Mouse (Mus musculus) kidney, postnatal 0 days (tissue): ENCODE measurements around the gene Rap1a. TPM values are rescaled to one million over a fixed set of nuclear protein-coding genes. Genes with fewer than 3 reads are reported as not detected.
"Not testable (repeated sequence)": the region's sequence is repeated elsewhere in the genome, so short reads cannot be mapped to it uniquely, and the experiment has no call there.

Experiments used
- ATAC-seq: fragments of 200-750 bp; cut with Nextera tagmentation; replicated peaks from 2 replicates; pipeline ENCODE4 v1.8.0; 2017; ENCODE audit warnings: low read depth, moderate number of reproducible peaks, moderate TSS enrichment, moderate library complexity; ENCODE audit not compliant: low FRiP score
- DNase-seq: peaks from one replicate; pipeline ENCODE4 v3.0.0-alpha.2; 2016; ENCODE audit warnings: low spot score
- H3K27ac ChIP-seq: fragments of 300-500 bp; sonication (generic); 2 replicates; pipeline ENCODE4 v1.5.1; 2014; ENCODE audit warnings: mild to moderate bottlenecking
- H3K27me3 ChIP-seq: fragments of 300-500 bp; sonication (generic); 2 replicates; pipeline ENCODE4 v1.6.1; 2014; ENCODE audit warnings: low read length, mixed read lengths; ENCODE audit not compliant: insufficient read depth
- H3K36me3 ChIP-seq: fragments of 300-500 bp; sonication (generic); 2 replicates; pipeline ENCODE4 v1.6.1; 2014; ENCODE audit warnings: low read length, mixed read lengths; ENCODE audit not compliant: insufficient read depth
- H3K4me1 ChIP-seq: fragments of 300-500 bp; sonication (generic); replicated peaks from 2 replicates; pipeline ENCODE4 v1.6.1; 2014; ENCODE audit warnings: antibody characterized with exemption, low read length, mixed read lengths; ENCODE audit not compliant: insufficient read depth
- H3K4me2 ChIP-seq: fragments of 300-500 bp; sonication (generic); 2 replicates; pipeline ENCODE4 v1.6.1; 2014; ENCODE audit warnings: mild to moderate bottlenecking, low read length, moderate library complexity, mixed read lengths
- H3K4me3 ChIP-seq: fragments of 300-500 bp; sonication (generic); replicated peaks from 2 replicates; pipeline ENCODE4 v1.5.1; 2014; ENCODE audit warnings: low read depth, low read length
- H3K9ac ChIP-seq: fragments of 300-500 bp; sonication (generic); 2 replicates; pipeline ENCODE4 v1.6.1; 2014; ENCODE audit warnings: low read depth, low read length
- H3K9me3 ChIP-seq: fragments of 300-500 bp; sonication (generic); replicated peaks from 2 replicates; pipeline ENCODE4 v1.6.1; 2016; ENCODE audit warnings: low read length, inconsistent platforms, mixed read lengths
- CTCF ChIP-seq: IDR thresholded peaks from 2 replicates; pipeline ENCODE4 v1.5.1; 2016; ENCODE audit warnings: antibody characterized with exemption, low read depth, mild to moderate bottlenecking, moderate library complexity
- WGBS: fragments of 180-500 bp; shearing (Covaris S2); extraction: QIAGEN DNeasy Blood & Tissue Kit; methylation state at CpG from one replicate; pipeline ENCODE4 v1.1.7; 2014; 5-methylcytosine and 5-hydroxymethylcytosine counted together
- polyA plus RNA-seq: library from polyadenylated mRNA; unstranded; fragments of >200 nt; fragmentation: Nextera tagmentation; extraction: Ambion mirVana; gene quantifications from 2 replicates; pipeline ENCODE4 v1.2.1, GENCODE M21; 2015

Rap1a gene
- polyA plus RNA-seq, 1 experiment from 2014 or later: 111 TPM

DNA sequence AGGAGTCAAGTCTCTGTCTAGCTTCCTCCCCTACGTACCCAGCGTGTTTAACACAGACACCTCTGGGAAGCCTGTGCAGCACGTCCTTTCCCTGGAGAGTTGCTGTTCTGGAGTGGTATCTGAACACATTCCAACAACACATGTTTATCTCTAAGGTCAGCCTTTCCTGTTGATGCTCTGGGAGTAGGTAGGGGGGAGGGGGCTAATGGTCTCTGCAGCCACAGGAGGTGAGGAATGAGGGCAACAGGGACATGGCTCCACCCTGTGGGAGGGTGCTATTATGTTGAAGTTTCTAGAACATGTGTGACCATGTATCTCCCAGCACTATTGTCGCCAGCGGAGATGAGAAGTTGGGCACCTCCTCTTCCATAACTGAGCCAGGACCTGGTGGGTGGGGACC lies 99.7 kb downstream of the Rap1a start:
- no peak for ATAC-seq
- Histone ChIP-seq H3K4me2 (no peak overlapping the region), H3K27ac (no peak overlapping the region), H3K4me1 (no peaks in the 10 kb centered on the region), H3K36me3 (no peaks in the 10 kb centered on the region), H3K9ac (no peak overlapping the region), H3K9me3 (no peaks in the 10 kb centered on the region), H3K4me3 (no peak overlapping the region), H3K27me3 (no peaks in the 10 kb centered on the region)
- DNase-seq: no peak
- 51% methylated on average over 5 of the region's 5 CpGs for WGBS
- no peak for TF ChIP-seq CTCF

DNA sequence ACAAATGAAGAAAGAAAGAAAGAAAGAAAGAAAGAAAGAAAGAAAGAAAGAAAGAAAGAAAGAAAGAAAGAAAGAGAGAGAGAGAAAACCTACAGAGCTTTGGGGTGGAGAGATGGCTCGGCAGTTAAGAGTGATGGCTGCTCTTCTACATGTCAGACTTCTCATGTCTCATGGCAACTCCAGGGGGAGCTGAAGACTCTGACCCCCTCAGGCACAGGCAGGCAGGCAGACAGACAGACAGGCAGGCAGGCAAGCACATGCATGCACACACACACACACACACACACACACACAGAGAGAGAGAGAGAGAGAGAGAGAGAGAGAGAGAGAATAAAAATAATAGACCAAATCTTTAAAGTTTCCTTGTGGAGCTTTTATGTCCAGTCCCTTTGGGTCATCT lies 100.3 kb downstream of the Rap1a start:
- not testable (repeated sequence) for H3K4me3 ChIP-seq, H3K4me1 ChIP-seq, H3K9me3 ChIP-seq, H3K27me3 ChIP-seq, DNase-seq, H3K27ac ChIP-seq, H3K9ac ChIP-seq, H3K36me3 ChIP-seq, H3K4me2 ChIP-seq, ATAC-seq
- WGBS: 29% methylated on average over 1 of the region's 1 CpGs

DNA sequence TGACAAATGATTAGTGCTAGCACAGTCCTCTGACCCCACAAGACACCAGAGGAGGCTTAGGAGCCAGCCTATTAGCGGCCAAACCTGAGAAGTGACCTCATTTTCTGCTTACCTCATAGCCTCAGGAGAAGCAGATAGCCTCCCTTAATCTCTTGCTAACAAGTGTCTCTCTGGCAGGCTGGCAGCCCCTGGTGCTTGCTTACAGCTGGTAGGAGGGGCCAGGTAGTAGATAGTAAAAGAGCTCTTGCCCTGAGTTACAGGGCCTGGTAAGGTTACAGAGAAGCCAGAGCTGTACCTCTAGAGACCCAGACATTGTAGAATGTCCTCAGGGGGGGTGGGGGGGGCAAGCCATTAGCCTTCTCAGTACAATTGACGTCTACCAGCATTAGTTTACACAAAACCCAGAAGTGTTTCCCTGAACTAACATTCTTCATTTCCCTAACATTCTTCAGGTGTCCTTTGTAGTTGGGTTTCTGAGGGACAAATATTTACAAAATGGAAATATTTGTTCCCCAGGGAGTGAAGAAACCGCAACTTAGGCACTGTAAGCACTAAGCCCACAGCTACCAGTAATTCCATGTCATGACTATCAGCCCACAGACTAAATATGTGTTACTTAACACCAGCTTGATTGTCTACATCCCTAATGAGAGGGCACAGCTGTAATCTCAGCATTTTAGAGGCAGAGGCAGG lies 101.7 kb downstream of the Rap1a start:
- Histone ChIP-seq H3K4me2 (no peak overlapping the region), H3K9me3 (no peaks in the 10 kb centered on the region), H3K36me3 (no peaks in the 10 kb centered on the region), H3K27me3 (no peaks in the 10 kb centered on the region), H3K9ac (no peak overlapping the region), H3K4me1 (no peaks in the 10 kb centered on the region), H3K4me3 (no peak overlapping the region), H3K27ac (no peak overlapping the region)
- TF ChIP-seq CTCF: no peak
- WGBS: 61% methylated on average over 3 of the region's 3 CpGs
- ATAC-seq (no peak), DNase-seq (no peak)

DNA sequence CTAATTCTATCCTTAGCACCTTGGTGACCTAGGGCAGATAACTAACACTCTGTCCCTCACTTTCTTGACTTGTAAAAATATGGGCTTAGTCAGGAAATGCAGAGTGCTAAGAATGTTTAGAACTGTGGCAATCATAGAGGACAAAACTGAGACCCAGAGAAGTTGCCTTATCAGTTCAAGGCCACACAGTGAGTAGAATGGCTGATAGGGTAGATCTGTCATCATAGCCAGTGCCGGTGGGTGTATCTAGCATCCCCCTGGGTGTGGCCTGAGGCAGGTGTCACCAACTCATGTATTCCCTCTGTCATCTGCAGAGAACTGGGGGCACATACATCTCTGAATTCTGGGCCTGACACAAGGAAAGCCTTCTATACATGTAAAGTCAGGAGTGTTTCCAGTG lies 102.8 kb downstream of the Rap1a start:
- DNase-seq (no peak), ATAC-seq (no peak)
- Histone ChIP-seq H3K4me3 (no peak overlapping the region), H3K27ac (no peak overlapping the region), H3K4me2 (no peak overlapping the region), H3K36me3 (no peaks in the 10 kb centered on the region), H3K4me1 (no peaks in the 10 kb centered on the region), H3K27me3 (no peaks in the 10 kb centered on the region), H3K9ac (no peak overlapping the region), H3K9me3 (no peaks in the 10 kb centered on the region)
- TF ChIP-seq CTCF: no peak
- WGBS: 90% methylated on average over 1 of the region's 1 CpGs

DNA sequence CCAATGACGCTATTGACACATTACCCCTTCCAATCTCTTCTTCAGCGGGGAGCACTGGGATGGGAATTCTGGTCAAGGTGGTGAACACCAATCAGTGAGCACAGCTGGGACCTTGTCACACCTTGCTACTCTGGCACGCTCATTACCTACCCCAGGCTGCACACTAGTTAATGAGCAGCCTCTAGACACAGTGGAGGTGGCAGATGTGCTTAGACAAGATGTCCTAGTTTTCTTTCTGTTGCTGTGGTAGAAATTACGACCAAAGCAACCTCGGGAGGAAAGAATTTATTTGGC lies 104.0 kb downstream of the Rap1a start:
- Histone ChIP-seq H3K27ac (no peak overlapping the region), H3K9ac (no peak overlapping the region), H3K4me3 (no peak overlapping the region), H3K27me3 (no peaks in the 10 kb centered on the region), H3K9me3 (no peaks in the 10 kb centered on the region), H3K4me1 (no peaks in the 10 kb centered on the region), H3K36me3 (no peaks in the 10 kb centered on the region), H3K4me2 (no peak overlapping the region)
- 60% methylated on average over 5 of the region's 5 CpGs for WGBS
- no peak for DNase-seq
- ATAC-seq: no peak
- no peak for TF ChIP-seq CTCF

DNA sequence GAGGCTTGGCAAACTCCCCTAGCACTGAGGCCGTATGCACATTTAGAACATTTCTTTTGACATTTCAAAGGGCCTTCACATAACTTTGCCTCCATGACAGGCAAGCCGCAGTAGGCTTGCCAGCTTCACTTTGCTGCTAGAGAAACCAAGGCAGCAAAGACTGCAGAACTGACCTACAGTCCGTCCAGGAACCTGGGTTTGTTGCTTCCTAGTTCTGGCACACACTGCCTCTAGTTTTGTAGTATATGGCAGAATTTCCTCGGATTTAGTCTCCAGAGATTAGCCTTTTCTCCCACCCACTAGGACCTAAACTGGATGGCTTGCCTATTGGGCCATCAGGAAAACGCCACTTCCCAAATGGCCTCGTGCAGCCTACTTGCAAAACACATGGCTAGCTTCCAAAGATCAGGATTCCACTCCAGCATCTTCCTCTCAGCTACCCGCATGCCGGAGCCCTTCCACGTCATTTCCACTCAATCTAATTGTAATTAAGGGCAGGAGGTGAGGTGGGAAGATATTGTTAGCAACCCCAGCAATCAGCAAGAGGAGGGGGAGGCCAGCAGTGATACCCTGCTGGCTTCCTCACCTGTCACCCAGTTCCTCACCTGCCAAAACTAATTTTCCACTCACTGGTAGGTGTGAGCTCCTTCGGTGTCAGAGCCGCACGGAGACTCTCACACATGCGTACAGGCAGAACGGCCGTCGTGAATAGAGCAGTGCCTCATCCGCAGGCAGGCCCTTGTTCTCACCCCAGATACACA lies 104.6 kb downstream of the Rap1a start:
- H3K9ac ChIP-seq: no peak overlapping the region
- H3K4me3 ChIP-seq: no peak overlapping the region
- H3K9me3 ChIP-seq: no peaks in the 10 kb centered on the region
- no peaks in the 10 kb centered on the region for H3K4me1 ChIP-seq
- no peak overlapping the region for H3K4me2 ChIP-seq
- 71% methylated on average over 17 of the region's 17 CpGs for WGBS
- no peak overlapping the region for H3K27ac ChIP-seq
- ATAC-seq (no peak), DNase-seq (no peak)
- no peak for TF ChIP-seq CTCF
- no peaks in the 10 kb centered on the region for H3K36me3 ChIP-seq
- H3K27me3 ChIP-seq: no peaks in the 10 kb centered on the region
